ENCODE assay signal across 27 mouse cellular contexts in the genomic region with DNA sequence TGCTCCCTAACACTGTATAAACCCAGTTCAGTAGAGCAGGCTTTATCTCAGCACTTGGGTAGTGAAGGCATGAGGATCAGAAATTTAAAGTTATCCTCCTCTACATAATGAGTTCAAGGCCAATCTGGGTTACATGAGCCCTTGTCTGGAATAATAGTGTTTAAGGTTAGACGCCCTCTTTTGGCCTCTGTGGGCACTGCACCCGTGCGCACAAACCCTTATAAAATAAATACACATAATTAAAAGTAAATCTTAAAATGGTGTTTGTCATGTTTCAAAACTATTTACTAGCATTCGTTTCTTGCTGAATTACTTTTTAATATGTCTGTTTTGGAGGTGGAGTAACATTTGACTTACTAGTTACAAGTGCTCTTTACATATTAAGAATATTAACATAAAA.
DNase-seq lines count a peak whose midpoint lies in the region; ATAC-seq and TF ChIP-seq lines count a peak whose summit lies in the region.
"Had no signal": no experiment of that assay in that cellular context is flagged by ENCODE, and none has a peak within 500 bp of the region (broad histone marks: within the 10 kb centered on the region; RNA-seq: fewer than 3 reads in every experiment).

No protein-coding gene starts in this region.

- 0 out of 2 replicates have a peak, but pooled peaks have one; percentile 16 for TF ChIP-seq CTCF in kidney, postnatal 0 days (IDR thresholded peaks at IDR 0.05; ENCODE audit: low read depth)
- TF ChIP-seq CTCF in kidney, adult 2 months (conservative IDR thresholded peaks at IDR 0.05; ENCODE audit: insufficient read depth, insufficient read length, low read depth, low read length) = no peak
- peak; percentile 13; the same call in 1 of the 2 replicates for TF ChIP-seq CTCF in testis, adult 2 months (IDR thresholded peaks at IDR 0.05; ENCODE audit: control insufficient read depth, insufficient read depth, insufficient replicate concordance, low read depth, low read length)
- peak; percentile 7 for TF ChIP-seq CTCF in ES-Bruce4 (IDR thresholded peaks at IDR 0.05; ENCODE audit: low read depth, low read length)
- TF ChIP-seq CTCF in brain, embryonic 14.5 days (IDR thresholded peaks at IDR 0.05; ENCODE audit: borderline replicate concordance, extremely low read depth, insufficient read depth, insufficient read length) = peak; percentile 11; the same call in 1 of the 2 replicates

- 86% methylated on average over 4 of the region's 4 CpGs for WGBS in kidney, postnatal 0 days
- WGBS in kidney, adult 2 months = 90% methylated on average over 4 of the region's 4 CpGs

- no peak for TF ChIP-seq POLR2A in kidney, adult 2 months (IDR thresholded peaks at IDR 0.05; ENCODE audit: low read depth, low read length)
- TF ChIP-seq POLR2A in testis, adult 2 months (IDR thresholded peaks at IDR 0.05; ENCODE audit: control insufficient read depth, low read depth, low read length) = no peak
- TF ChIP-seq POLR2A in ES-Bruce4 (IDR thresholded peaks at IDR 0.05; ENCODE audit: insufficient read depth, low read length) = no peak
- TF ChIP-seq POLR2A in brain, embryonic 14.5 days (IDR thresholded peaks at IDR 0.05; ENCODE audit: borderline replicate concordance, extremely low read depth, insufficient read depth, insufficient read length, poor library complexity, severe bottlenecking) = no peak

- H3K27ac ChIP-seq in kidney, postnatal 0 days = no peak overlapping the region
- H3K27ac ChIP-seq in kidney, adult 2 months (ENCODE audit: insufficient read depth, low read depth, low read length) = no peak overlapping the region
- no peak overlapping the region for H3K27ac ChIP-seq in testis, adult 2 months (ENCODE audit: control insufficient read depth, insufficient read depth, low read depth, low read length)
- H3K27ac ChIP-seq in ES-Bruce4 (ENCODE audit: insufficient read depth, low read length) = no peak overlapping the region
- H3K27ac ChIP-seq: heart, embryonic 13.5 days; hindbrain, embryonic 14.5 days; limb, embryonic 13.5 days; liver, embryonic 13.5 days had no signal

- ATAC-seq in kidney, postnatal 0 days (replicated peaks; ENCODE audit: low FRiP score, low read depth) = no peak
- ATAC-seq: forebrain, embryonic 16.5 days; inflammation-experienced regulatory T-cells, adult 6 months had no signal

- no peaks in the 10 kb centered on the region for H3K36me3 ChIP-seq in kidney, postnatal 0 days (ENCODE audit: insufficient read depth, low read length)
- H3K36me3 ChIP-seq in kidney, adult 2 months (ENCODE audit: control insufficient read depth, insufficient read depth, low read length) = no peaks in the 10 kb centered on the region
- no peaks in the 10 kb centered on the region for H3K36me3 ChIP-seq in testis, adult 2 months (ENCODE audit: control insufficient read depth, insufficient read depth, low read length)
- H3K36me3 ChIP-seq in ES-Bruce4 (ENCODE audit: control insufficient read depth, insufficient read depth, low read length, poor library complexity, severe bottlenecking) = no peaks in the 10 kb centered on the region
- H3K36me3 ChIP-seq: heart, embryonic 13.5 days; limb, embryonic 13.5 days; liver, embryonic 13.5 days had no signal

- no peaks in the 10 kb centered on the region for H3K9me3 ChIP-seq in kidney, postnatal 0 days (replicated peaks; ENCODE audit: low read length)
- H3K9me3 ChIP-seq in ES-Bruce4 (replicated peaks; ENCODE audit: control insufficient read depth, insufficient read depth, low read length, poor library complexity, severe bottlenecking) = no peaks in the 10 kb centered on the region
- H3K9me3 ChIP-seq: heart, embryonic 13.5 days; limb, embryonic 13.5 days; liver, embryonic 13.5 days had no signal

- no peaks in the 10 kb centered on the region for H3K27me3 ChIP-seq in kidney, postnatal 0 days (ENCODE audit: insufficient read depth, low read length)
- H3K27me3 ChIP-seq in kidney, adult 2 months (replicated peaks; ENCODE audit: control insufficient read depth, insufficient read depth, low read length) = no peaks in the 10 kb centered on the region
- H3K27me3 ChIP-seq in testis, adult 2 months (ENCODE audit: control insufficient read depth, insufficient read depth, low read length) = no peaks in the 10 kb centered on the region
- H3K27me3 ChIP-seq in ES-Bruce4 (ENCODE audit: control insufficient read depth, insufficient read depth, low read length, poor library complexity, severe bottlenecking) = no peaks in the 10 kb centered on the region

- no peak overlapping the region for H3K4me2 ChIP-seq in kidney, postnatal 0 days (ENCODE audit: low read length)
- H3K4me2 ChIP-seq: heart, embryonic 13.5 days; hindbrain, embryonic 14.5 days; limb, embryonic 13.5 days; liver, embryonic 13.5 days had no signal

- H3K4me3 ChIP-seq in kidney, postnatal 0 days (replicated peaks; ENCODE audit: low read depth, low read length) = no peak overlapping the region
- no peak overlapping the region for H3K4me3 ChIP-seq in kidney, adult 2 months (ENCODE audit: insufficient read depth, low read depth, low read length)
- H3K4me3 ChIP-seq in testis, adult 2 months (ENCODE audit: control insufficient read depth, low read depth, low read length) = no peak overlapping the region
- H3K4me3 ChIP-seq in ES-Bruce4 (ENCODE audit: low read depth, low read length) = no peak overlapping the region
- H3K4me3 ChIP-seq: erythroblast, embryonic 14.5 days; heart, embryonic 13.5 days; limb, embryonic 13.5 days; liver, embryonic 13.5 days had no signal

- no peaks in the 10 kb centered on the region for H3K4me1 ChIP-seq in kidney, postnatal 0 days (replicated peaks; ENCODE audit: insufficient read depth, low read length)
- no peaks in the 10 kb centered on the region for H3K4me1 ChIP-seq in kidney, adult 2 months (ENCODE audit: control insufficient read depth, insufficient read depth, low read length)
- no peaks in the 10 kb centered on the region for H3K4me1 ChIP-seq in testis, adult 2 months (ENCODE audit: control insufficient read depth, insufficient read depth, low read length)
- H3K4me1 ChIP-seq in ES-Bruce4 (ENCODE audit: control insufficient read depth, insufficient read depth, low read length) = no peaks in the 10 kb centered on the region

- H3K9ac ChIP-seq in kidney, postnatal 0 days (ENCODE audit: low read depth, low read length) = no peak overlapping the region
- no peak overlapping the region for H3K9ac ChIP-seq in ES-Bruce4 (ENCODE audit: low read depth, poor library complexity, severe bottlenecking)
- H3K9ac ChIP-seq: heart, embryonic 13.5 days; hindbrain, embryonic 14.5 days; limb, embryonic 13.5 days; liver, embryonic 13.5 days had no signal

- no peak for TF ChIP-seq EP300 in ES-Bruce4 (IDR thresholded peaks at IDR 0.05; ENCODE audit: insufficient read depth, low read depth, low read length)

- no peak for DNase-seq in kidney, postnatal 0 days (ENCODE audit: low spot score)
- no peak for DNase-seq in kidney, adult 2 months
- no peak for DNase-seq in testis, postnatal 14 days (ENCODE audit: low spot score)
- DNase-seq in brain, embryonic 14.5 days (ENCODE audit: low read depth) = no peak
- no peak for DNase-seq in right cerebral cortex, postnatal 10 days (ENCODE audit: low spot score in 2 of 2)
- no peak for DNase-seq in spleen, postnatal 10 days (ENCODE audit: low spot score in 2 of 2)
- DNase-seq: adrenal gland, postnatal 36 days; cerebellum, adult 2 months; cerebellum, postnatal 14 days; gastrocnemius, postnatal 14 days; heart, postnatal 10 days; kidney, adult 8-10 months; kidney, postnatal 10 days; layer of hippocampus, adult 9-11 months; liver, embryonic 13.5 days; lung, postnatal 10 days; midbrain, embryonic 14.5 days; right cerebral cortex, postnatal 14 days; thymus, adult 2 months had no signal
